Comparison of ENCODE assay signal across 8 mouse cellular contexts in genomic region chr5:136160084-136160483, GRCm38 (mm10). TPM values are rescaled to one million over a fixed set of nuclear protein-coding genes. Genes with fewer than 3 reads are reported as not detected.
DNase-seq lines count a peak whose midpoint lies in the region; TF ChIP-seq lines count a peak whose summit lies in the region.
"Not testable (repeated sequence)": the region's sequence is repeated elsewhere in the genome, so short reads cannot be mapped to it uniquely, and the experiment has no call there.

No protein-coding gene starts in this region.

- TF ChIP-seq POLR2A in kidney, adult 2 months (IDR thresholded peaks at IDR 0.05; ENCODE audit: low read depth, low read length) = not testable (repeated sequence)

- not testable (repeated sequence) for H3K27me3 ChIP-seq in kidney, adult 2 months (replicated peaks; ENCODE audit: control insufficient read depth, insufficient read depth, low read length)

- H3K4me3 ChIP-seq in kidney, adult 2 months (ENCODE audit: insufficient read depth, low read depth, low read length) = not testable (repeated sequence)

- not testable (repeated sequence) for TF ChIP-seq CTCF in kidney, adult 2 months (conservative IDR thresholded peaks at IDR 0.05; ENCODE audit: insufficient read depth, insufficient read length, low read depth, low read length)

- WGBS in kidney, adult 2 months = 79% methylated on average over 11 of the region's 12 CpGs

- not testable (repeated sequence) for H3K36me3 ChIP-seq in kidney, adult 2 months (ENCODE audit: control insufficient read depth, insufficient read depth, low read length)

- intact Hi-C loops in heart, postnatal 10 days (cut with DNase I) = not testable (repeated sequence)

- H3K4me1 ChIP-seq in kidney, adult 2 months (ENCODE audit: control insufficient read depth, insufficient read depth, low read length) = not testable (repeated sequence)

- peak; percentile 73 for DNase-seq in 3T3-L1 (ENCODE audit: low read depth, low spot score)
- peak; percentile 65 to 72 for DNase-seq in gastrocnemius, adult 8-10 months (ENCODE audit: low spot score in 2 of 2)
- DNase-seq in heart, adult 11 months = peak; percentile 97
- peak; percentile 82 for DNase-seq in heart, postnatal 10 days
- DNase-seq in kidney, adult 2 months = peak; percentile 36
- DNase-seq in kidney, postnatal 4 days = peak; percentile 45 to 63
- peak; percentile 56 for DNase-seq in lung, postnatal 25 days (ENCODE audit: low spot score)
- DNase-seq in testis, postnatal 10 days (ENCODE audit: low spot score) = peak; percentile 70

- not testable (repeated sequence) for H3K27ac ChIP-seq in kidney, adult 2 months (ENCODE audit: insufficient read depth, low read depth, low read length)

RNA-seq across cellular contexts. Expression of gene Orai2, which starts 10.4 kb away (rescaled TPM):
- total RNA-seq in gastrocnemius, adult 8-10 months (2022) = 1 to 10 TPM in 1 of 4 experiments, under 1 TPM in 3; 0.32 to 1.0 (median 0.45) TPM
- 1 to 10 TPM; 2.7 to 3.8 TPM for total RNA-seq in heart, postnatal 10 days (2021)
- 9.7 and 12.7 TPM in 2 replicates for polyA plus RNA-seq in kidney, adult 2 months (2012; rRNA removed)

RNA-seq across cellular contexts. Expression of gene Alkbh4, which starts 24.1 kb away (rescaled TPM):
- 1 to 10 TPM; 3.4 to 6.1 (median 4.1) TPM for total RNA-seq in gastrocnemius, adult 8-10 months (2022)
- 1 to 10 TPM; 6.1 to 7.1 TPM for total RNA-seq in heart, postnatal 10 days (2021)
- 11.1 and 11.8 TPM in 2 replicates for polyA plus RNA-seq in kidney, adult 2 months (2012; rRNA removed)

RNA-seq across cellular contexts. Expression of gene Lrwd1, which starts 24.2 kb away (rescaled TPM):
- 1 to 10 TPM; 4.1 to 5.7 (median 4.2) TPM for total RNA-seq in gastrocnemius, adult 8-10 months (2022)
- 1 to 10 TPM; 7.0 to 7.7 TPM for total RNA-seq in heart, postnatal 10 days (2021)
- 18.4 and 19.9 TPM in 2 replicates for polyA plus RNA-seq in kidney, adult 2 months (2012; rRNA removed)

RNA-seq across cellular contexts. Expression of gene Prkrip1, which starts 38.7 kb away (rescaled TPM):
- 10 to 100 TPM; 17.0 to 18.9 (median 17.6) TPM for total RNA-seq in gastrocnemius, adult 8-10 months (2022)
- 10 to 100 TPM; 24.4 to 25.6 TPM for total RNA-seq in heart, postnatal 10 days (2021)
- 9.0 and 14.1 TPM in 2 replicates for polyA plus RNA-seq in kidney, adult 2 months (2012; rRNA removed)

RNA-seq across cellular contexts. Expression of gene Polr2j, which starts 43.7 kb away (rescaled TPM):
- total RNA-seq in gastrocnemius, adult 8-10 months (2022) = 10 to 100 TPM; 60.0 to 72.5 (median 60.7) TPM
- total RNA-seq in heart, postnatal 10 days (2021) = 10 to 100 TPM; 63.9 to 80.0 TPM
- polyA plus RNA-seq in kidney, adult 2 months (2012; rRNA removed) = 88.9 and 103 TPM in 2 replicates

Comparison
In these comparisons a context has a peak if more than half of its experiments do, and no peak if none do; other contexts are left out.
1. DNase-seq: peak in every context shown above with its lines; median percentile 97 in heart, adult 11 months; 82 in heart, postnatal 10 days; 73 in 3T3-L1; 70 in testis, postnatal 10 days; 68 in gastrocnemius, adult 8-10 months; 56 in lung, postnatal 25 days; 54 in kidney, postnatal 4 days; 36 in kidney, adult 2 months.